Mouse (Mus musculus): Measurements from ENCODE around the gene Cbx8. TPM values are rescaled to one million over a fixed set of nuclear protein-coding genes. Genes with fewer than 3 reads are reported as not detected.

Gene Cbx8
- polyA plus RNA-seq, 1 experiment from 2014 or later: 8.6 TPM

DNA sequence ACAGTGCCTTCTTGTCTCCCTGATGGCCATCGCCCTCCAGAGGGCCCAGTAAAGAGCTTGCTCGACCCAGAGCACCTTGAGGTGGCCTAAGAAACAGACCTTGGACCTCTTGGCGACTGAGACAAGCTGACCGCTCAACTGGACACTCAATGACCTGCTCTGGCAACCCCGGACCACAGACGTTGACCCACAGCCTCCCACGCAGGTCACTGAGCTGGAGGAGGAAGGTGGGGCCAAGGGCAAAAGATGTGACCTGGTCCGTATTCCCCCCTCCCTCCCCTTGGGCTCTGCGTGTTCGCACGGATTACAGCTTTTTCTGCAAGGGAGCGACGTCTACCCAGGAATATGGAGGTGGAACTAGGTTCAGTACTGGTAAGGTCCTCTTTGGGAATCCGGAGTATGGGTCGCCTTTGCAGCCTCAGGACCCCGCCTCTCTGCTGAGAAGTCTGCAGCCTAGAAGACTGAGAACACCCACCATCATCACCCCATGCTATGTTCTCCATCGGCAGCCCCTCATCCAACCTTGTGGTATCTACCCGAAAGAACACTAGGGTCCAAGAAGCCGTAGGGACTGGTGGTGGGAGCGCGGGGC, 5.6 kb downstream of the Cbx8 start:
- H3K9ac ChIP-seq: no peak overlapping the region
- peak overlapping the region; percentile 13 for H3K4me3 ChIP-seq
- H3K4me1 ChIP-seq (replicated peaks): peaks cover 57% of the 10 kb centered on the region

DNA sequence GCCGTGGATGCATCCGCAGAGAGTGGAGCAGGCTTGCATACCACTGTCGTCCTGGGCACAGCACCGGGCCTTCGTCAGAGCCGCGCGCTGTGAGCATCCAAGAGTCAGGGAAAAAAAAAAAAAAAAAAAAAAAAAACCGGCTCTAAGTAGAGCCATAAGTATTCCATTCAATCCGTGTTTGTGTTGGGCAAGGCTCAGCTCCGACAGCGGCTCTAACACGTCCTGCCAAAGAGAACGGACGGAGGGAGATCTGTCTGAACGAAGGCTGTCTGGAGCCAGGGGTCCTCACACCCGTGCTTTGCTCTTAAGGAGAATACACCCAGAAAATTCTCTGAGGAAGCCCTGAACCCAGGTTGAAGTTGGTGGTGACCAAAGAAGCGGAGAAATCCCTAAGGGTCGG, 6.1 kb downstream of the Cbx8 start:
- ATAC-seq (ENCODE audit: low FRiP score, low read depth): no peak
- Histone ChIP-seq H3K27me3 (peaks cover 45% of the 10 kb centered on the region), H3K4me3 (0 out of 2 replicates have a peak overlapping the region, but pooled peaks have one; percentile 10), H3K4me2 (peak overlapping the region; percentile 43), H3K9me3 (no peaks in the 10 kb centered on the region), H3K27ac (replicated peaks) (no peak overlapping the region), H3K36me3 (peaks cover 14% of the 10 kb centered on the region), H3K9ac (no peak overlapping the region), H3K4me1 (replicated peaks) (peaks cover 51% of the 10 kb centered on the region)
- 6% methylated on average over 19 of the region's 19 CpGs for WGBS

More for the DNA sequence above, 5.6 kb downstream of the Cbx8 start:
- no peak for ATAC-seq (ENCODE audit: low FRiP score, low read depth)
- Histone ChIP-seq H3K27ac (replicated peaks) (no peak overlapping the region), H3K36me3 (peaks cover 8% of the 10 kb centered on the region), H3K4me2 (peak overlapping the region; percentile 43; the same call in 1 of the 2 replicates), H3K27me3 (peaks cover 45% of the 10 kb centered on the region), H3K9me3 (no peaks in the 10 kb centered on the region)
- WGBS: 3% methylated on average over 21 of the region's 21 CpGs

DNA sequence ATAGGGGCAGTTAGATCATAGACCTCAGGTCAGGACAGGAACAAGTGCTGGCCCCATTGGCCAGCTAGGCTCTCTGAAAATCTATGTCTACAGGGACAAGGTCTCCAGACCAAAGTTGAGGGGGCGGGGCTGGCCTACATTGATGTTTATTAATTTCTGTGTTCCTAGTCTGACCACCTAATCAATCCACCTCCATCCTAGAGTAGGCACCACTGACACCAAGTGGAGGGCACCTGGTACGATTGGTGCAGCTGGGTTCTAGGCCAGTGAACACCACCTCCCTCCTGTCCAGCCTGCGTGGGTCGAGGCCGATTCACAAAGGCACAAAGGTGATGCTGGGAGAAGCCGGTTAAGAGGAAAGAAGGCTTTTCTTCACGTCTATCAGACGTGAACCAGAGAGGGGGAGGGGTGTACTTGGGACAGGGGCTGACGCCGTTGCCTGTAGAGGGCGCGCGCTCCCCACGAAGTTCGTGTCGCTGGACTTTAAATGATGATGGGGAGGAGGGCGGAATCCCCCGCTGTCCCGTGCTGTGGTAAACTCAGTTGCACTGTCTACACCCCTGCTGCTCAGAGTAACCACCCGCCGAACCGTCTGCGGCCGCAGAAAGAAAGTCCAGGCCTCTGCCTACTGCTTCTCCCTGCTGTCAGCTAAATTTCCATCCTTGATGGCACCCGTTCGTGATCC, 6.8 kb downstream of the Cbx8 start:
- H3K9me3 ChIP-seq: no peaks in the 10 kb centered on the region
- no peak overlapping the region for H3K27ac ChIP-seq (replicated peaks)
- no peak overlapping the region for H3K9ac ChIP-seq
- WGBS: 2% methylated on average over 26 of the region's 26 CpGs
- peaks cover 20% of the 10 kb centered on the region for H3K36me3 ChIP-seq
- H3K4me1 ChIP-seq (replicated peaks): peaks cover 45% of the 10 kb centered on the region
- 0 out of 2 replicates have a peak overlapping the region, but pooled peaks have one; percentile 10 for H3K4me3 ChIP-seq
- peak; percentile 23; the same call in 1 of the 2 replicates for ATAC-seq (ENCODE audit: low FRiP score, low read depth)
- H3K4me2 ChIP-seq: peak overlapping the region; percentile 43
- peaks cover 41% of the 10 kb centered on the region for H3K27me3 ChIP-seq

- 42% methylated on average over 12 of the region's 12 CpGs for WGBS
- peak overlapping the region; percentile 91 for H3K4me2 ChIP-seq
- H3K27ac ChIP-seq (replicated peaks): 0 out of 2 replicates have a peak overlapping the region, but pooled peaks have one; percentile 26
These were observed 14.6 kb downstream of the Cbx8 start for GRCm38 (mm10) chr11:119026203-119026602.

DNA sequence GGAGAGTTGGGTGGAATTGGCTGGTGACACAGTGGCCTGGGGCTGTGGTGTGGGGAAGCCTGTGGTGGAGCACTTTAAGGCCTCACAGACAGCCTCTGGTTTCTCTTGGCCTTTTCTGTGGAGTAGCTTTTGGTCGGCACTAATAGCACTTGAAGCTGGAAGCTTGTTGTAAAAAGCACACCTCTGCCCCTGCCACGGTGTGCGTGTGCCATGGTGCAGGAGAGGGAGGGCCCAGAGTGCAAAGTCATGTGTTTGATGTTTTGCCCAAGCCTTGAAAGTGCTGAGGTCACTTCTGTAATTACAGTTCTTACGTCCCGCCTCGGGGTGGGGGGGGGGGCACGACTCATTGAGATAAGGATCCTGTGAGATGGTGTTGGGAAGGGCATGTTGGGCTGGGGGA, 16.5 kb downstream of the Cbx8 start:
- Histone ChIP-seq H3K4me1 (replicated peaks) (peaks cover 48% of the 10 kb centered on the region), H3K36me3 (peaks cover 22% of the 10 kb centered on the region), H3K27me3 (no peaks in the 10 kb centered on the region), H3K9ac (peak overlapping the region; percentile 83), H3K27ac (replicated peaks) (peak overlapping the region; percentile 75; the same call in 1 of the 2 replicates), H3K9me3 (no peaks in the 10 kb centered on the region), H3K4me2 (peak overlapping the region; percentile 91), H3K4me3 (peak overlapping the region; percentile 79)
- no peak for ATAC-seq (ENCODE audit: low FRiP score, low read depth)
- WGBS: 11% methylated on average over 6 of the region's 7 CpGs

More at GRCm38 (mm10) chr11:119026203-119026602, 14.6 kb downstream of the Cbx8 start:
- H3K36me3 ChIP-seq: peaks cover 37% of the 10 kb centered on the region
- ATAC-seq (ENCODE audit: low FRiP score, low read depth): no peak
- H3K9ac ChIP-seq: no peak overlapping the region
- no peaks in the 10 kb centered on the region for H3K9me3 ChIP-seq
- no peaks in the 10 kb centered on the region for H3K27me3 ChIP-seq
- H3K4me3 ChIP-seq: no peak overlapping the region
- peaks cover 48% of the 10 kb centered on the region for H3K4me1 ChIP-seq (replicated peaks)

GRCm38 (mm10) chr11:119023616-119023980, 17.2 kb downstream of the Cbx8 start:
- whole genome bisulfite sequencing: under 1% methylated on average over 15 of the region's 15 CpGs
- peaks cover 48% of the 10 kb centered on the region for H3K4me1 ChIP-seq (replicated peaks)
- peaks cover 15% of the 10 kb centered on the region for H3K36me3 ChIP-seq
- H3K9ac ChIP-seq: peak overlapping the region; percentile 83
- no peaks in the 10 kb centered on the region for H3K27me3 ChIP-seq
- H3K4me3 ChIP-seq: peak overlapping the region; percentile 79
- H3K9me3 ChIP-seq: no peaks in the 10 kb centered on the region
- peak overlapping the region; percentile 91 for H3K4me2 ChIP-seq
- no peak for ATAC-seq (ENCODE audit: low FRiP score, low read depth)
- H3K27ac ChIP-seq (replicated peaks): peak overlapping the region; percentile 75

DNA sequence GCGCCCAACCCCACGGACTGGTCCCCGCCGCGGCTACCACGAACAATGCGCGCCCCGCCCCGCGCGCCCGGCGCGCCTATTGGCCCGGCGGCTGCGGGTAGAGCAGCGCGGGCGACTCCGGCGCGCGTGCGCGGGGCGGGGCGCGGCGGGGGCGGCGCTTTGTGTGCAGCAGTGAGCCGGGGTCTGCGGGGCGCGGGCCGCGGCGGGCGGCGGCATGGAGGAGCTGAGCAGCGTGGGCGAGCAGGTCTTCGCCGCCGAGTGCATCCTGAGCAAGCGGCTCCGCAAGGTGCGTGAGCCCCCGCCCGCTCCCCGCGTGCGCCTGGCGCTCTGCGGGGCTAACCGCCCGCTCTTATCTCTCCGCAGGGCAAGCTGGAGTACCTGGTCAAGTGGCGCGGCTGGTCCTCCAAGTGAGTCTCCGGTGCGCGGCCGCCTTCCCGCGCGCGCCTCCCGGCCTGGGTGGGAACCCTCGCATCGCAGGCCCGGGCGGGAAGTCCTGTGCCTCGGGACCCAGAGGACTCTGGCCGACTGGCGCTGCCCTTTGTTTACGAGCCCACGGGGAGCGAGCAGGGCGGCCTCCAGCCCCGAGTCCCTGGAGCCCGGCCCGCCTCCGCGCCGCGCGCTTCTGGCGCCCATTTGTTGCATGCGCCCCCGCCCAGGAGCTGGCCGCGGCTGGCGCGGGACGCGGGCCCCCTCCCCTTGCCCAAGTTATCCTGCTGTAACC, 17.7 kb downstream of the Cbx8 start, which contains the start of gene Cbx2:
Gene Cbx2, plus strand, starts transcription at position 68 of the 721 bp plus-strand sequence.
- H3K36me3 ChIP-seq: peaks cover 10% of the 10 kb centered on the region
- no peaks in the 10 kb centered on the region for H3K27me3 ChIP-seq
- H3K4me1 ChIP-seq (replicated peaks): peaks cover 48% of the 10 kb centered on the region
- peak within 1 kb of the TSS; percentile 91 for H3K4me2 ChIP-seq
- H3K9ac ChIP-seq: peak within 1 kb of the TSS; percentile 83
- WGBS: under 1% methylated on average over 81 of the region's 99 CpGs
- peak within 1 kb of the TSS; percentile 79 for H3K4me3 ChIP-seq
- no peaks in the 10 kb centered on the region for H3K9me3 ChIP-seq
- ATAC-seq (ENCODE audit: low FRiP score, low read depth): peak; percentile 94
- peak within 1 kb of the TSS; percentile 85 for H3K27ac ChIP-seq (replicated peaks)

GRCm38 (mm10) chr11:119022068-119022894, 18.5 kb downstream of the Cbx8 start:
- peak overlapping the region; percentile 85 for H3K27ac ChIP-seq (replicated peaks)
- H3K4me3 ChIP-seq: peak overlapping the region; percentile 79
- 5% methylated on average over 42 of the region's 42 CpGs for WGBS
- H3K4me1 ChIP-seq (replicated peaks): peaks cover 48% of the 10 kb centered on the region
- peaks cover 3% of the 10 kb centered on the region for H3K36me3 ChIP-seq
- no peaks in the 10 kb centered on the region for H3K9me3 ChIP-seq
- no peaks in the 10 kb centered on the region for H3K27me3 ChIP-seq
- peak overlapping the region; percentile 91 for H3K4me2 ChIP-seq
- peak overlapping the region; percentile 83 for H3K9ac ChIP-seq
- ATAC-seq (ENCODE audit: low FRiP score, low read depth): no peak; the same call in 1 of the 2 replicates

DNA sequence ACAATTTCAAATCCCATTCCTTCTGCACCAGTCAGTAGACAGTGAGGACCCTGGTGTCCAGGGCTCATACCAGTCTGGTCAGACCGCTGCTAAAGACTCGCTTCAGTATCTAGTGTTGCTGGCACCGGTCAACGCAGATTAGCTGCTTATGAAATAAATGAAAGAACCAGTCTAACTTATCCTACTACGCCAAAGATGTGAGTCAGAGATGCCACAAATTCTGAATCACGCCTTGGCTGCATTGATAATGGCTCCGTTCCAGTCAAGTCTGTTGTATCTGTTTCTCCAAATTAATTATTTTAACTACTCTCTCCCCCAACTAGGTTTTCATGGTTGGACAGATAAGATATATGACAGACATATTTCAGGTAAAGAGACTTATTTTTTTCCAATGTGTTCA, 19.6 kb downstream of the Cbx8 start:
- WGBS: 93% methylated on average over 7 of the region's 7 CpGs
- Histone ChIP-seq H3K27ac (replicated peaks) (no peak overlapping the region), H3K27me3 (no peaks in the 10 kb centered on the region), H3K36me3 (no peaks in the 10 kb centered on the region), H3K9ac (no peak overlapping the region), H3K4me2 (no peak overlapping the region), H3K4me1 (replicated peaks) (peaks cover 39% of the 10 kb centered on the region), H3K9me3 (no peaks in the 10 kb centered on the region), H3K4me3 (no peak overlapping the region)
- no peak for ATAC-seq (ENCODE audit: low FRiP score, low read depth)

- Histone ChIP-seq H3K9ac (no peak overlapping the region), H3K4me3 (no peak overlapping the region), H3K27ac (replicated peaks) (no peak overlapping the region), H3K4me2 (no peak overlapping the region), H3K27me3 (no peaks in the 10 kb centered on the region), H3K9me3 (no peaks in the 10 kb centered on the region), H3K4me1 (replicated peaks) (peaks cover 9% of the 10 kb centered on the region), H3K36me3 (no peaks in the 10 kb centered on the region)
- no peak for ATAC-seq (ENCODE audit: low FRiP score, low read depth)
- 24% methylated on average over 7 of the region's 7 CpGs for WGBS
These were observed 23.3 kb downstream of the Cbx8 start for GRCm38 (mm10) chr11:119017506-119017905.

GRCm38 (mm10) chr11:119014455-119014854, 26.3 kb downstream of the Cbx8 start:
- no peak for ATAC-seq (ENCODE audit: low FRiP score, low read depth)
- Histone ChIP-seq H3K4me3 (no peak overlapping the region), H3K27me3 (no peaks in the 10 kb centered on the region), H3K4me1 (replicated peaks) (no peaks in the 10 kb centered on the region), H3K4me2 (no peak overlapping the region), H3K36me3 (no peaks in the 10 kb centered on the region), H3K9ac (no peak overlapping the region), H3K27ac (replicated peaks) (no peak overlapping the region), H3K9me3 (no peaks in the 10 kb centered on the region)
- 88% methylated on average over 7 of the region's 7 CpGs for WGBS
